Mouse (Mus musculus): Measurements from ENCODE around the gene Arl4c.
"Not testable (repeated sequence)": the region's sequence is repeated elsewhere in the genome, so short reads cannot be mapped to it uniquely, and the experiment has no call there.

Gene Arl4c

DNA sequence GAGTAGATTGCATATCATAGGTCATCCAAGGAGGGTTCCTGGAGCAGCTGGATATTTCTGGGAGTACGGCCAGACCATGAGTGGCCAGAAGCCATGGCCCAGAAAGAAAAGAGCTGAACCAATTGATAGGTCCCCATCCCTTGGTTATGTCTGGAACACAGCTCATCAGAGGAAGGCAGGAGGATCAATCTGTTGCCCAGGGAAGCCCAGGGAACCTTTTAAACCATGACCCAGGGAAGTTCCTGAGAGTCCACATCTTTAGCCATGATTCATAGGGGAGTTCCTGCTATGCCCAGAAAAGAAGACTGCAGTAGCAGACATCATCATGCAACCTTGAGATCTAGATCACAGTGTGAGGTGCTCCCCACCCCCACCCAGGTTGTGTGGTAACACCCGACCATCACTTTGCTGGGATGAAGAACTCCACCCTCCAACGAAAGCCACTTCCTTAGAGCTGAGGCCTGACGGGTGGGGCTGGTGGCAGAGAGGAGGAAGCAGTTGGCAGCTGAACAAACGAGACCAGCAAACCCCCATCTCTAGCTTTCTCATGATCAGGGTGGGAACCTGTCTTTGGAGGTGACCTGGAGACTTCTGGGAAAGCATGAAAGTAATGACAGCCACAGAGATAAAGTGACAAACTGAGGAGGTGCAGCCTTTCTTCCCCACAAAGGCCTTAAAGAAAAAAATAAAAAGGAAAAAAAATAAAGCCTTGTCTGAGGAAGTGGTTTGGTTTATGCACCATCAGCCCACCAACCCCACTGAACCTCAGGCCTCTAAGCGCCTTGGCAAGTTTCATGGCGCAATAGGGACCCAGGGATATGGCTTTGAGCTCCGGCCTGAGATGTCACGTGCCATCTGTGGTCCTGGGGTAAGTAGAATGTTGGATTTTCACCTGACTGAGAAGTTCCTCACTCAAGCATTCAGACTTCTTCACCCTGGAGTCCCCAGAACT lies 47.2 kb downstream of the Arl4c start:
- no peak for DNase-seq

DNA sequence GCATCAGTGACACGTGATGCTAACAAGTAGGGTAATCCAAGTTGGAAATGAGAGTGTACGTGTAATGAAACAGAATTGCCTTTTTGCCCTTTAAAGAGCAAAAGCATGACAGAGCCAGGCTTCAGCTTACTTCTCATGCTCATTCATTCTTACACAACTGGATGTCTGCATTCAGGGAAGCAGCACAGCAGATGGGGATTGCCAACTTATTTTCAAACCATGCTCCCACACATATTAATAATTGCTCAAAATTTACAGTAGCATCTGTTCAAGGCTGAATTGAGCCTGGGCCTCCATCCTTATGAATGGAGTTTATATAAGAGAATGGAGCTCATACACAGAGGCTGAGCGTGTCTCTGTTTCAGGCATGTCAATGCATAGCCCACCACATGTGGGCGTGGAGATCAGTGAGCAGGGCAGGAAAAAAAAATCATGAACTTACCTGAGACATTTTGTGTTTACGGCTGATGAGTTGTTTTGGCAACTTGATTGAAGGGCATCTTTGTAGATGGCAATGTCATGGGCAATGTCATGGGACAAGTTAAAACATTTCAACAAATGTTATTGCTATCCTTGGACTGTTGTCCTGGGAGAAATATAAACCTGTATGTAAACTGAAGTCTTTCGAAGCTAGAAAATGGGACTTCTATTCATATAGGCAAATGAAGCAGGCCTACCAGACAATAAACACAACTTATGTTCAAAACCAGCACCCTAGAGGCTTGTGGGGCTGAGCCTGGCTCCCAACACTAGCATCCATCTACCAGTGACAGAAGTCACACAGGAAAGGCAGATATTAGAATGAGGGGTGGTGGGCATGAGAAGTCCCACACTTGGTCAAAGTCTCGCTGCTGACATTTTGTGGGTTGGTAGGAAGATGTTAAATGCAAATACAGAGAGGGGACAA lies 48.2 kb downstream of the Arl4c start:
- DNase-seq, result no peak

DNA sequence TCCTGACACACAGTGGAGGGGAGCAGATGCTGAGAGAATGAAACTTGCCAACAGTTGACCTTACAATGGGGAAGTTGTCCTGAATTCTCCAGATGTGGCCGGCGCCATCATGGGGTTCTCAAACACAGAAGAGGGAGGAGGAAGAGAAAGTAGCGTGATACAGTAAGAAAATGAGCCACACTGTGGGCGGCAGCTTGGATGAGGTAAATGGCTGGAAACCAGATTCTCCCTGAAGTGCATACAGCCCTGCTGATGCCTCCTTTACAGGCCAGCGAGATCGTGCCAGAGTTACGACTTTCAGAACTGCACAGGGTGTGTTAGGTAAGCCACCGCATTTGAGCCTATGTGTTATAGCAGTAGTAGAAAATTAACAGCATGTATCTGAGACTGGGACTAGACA lies 49.3 kb downstream of the Arl4c start:
- no peak for DNase-seq

DNA sequence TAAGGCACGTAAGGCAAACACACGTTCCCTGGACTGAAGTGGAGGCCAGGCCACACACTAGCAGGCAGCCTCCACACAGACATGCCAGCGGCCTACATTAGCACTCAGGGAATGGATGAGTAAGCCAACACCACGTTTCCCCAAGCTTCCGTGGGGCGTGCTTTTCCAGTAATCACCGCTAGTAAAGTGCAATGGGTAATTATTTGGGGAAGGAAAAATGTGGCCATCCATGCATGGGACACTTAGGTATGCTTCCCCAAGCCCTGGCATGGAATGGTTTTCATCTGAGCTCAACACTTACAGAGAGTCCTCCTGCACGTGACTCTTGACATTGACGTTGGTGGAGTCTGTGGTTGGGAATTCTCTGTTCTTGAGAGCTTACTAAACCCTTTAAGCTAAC lies 50.4 kb downstream of the Arl4c start:
- no peak for DNase-seq

DNA sequence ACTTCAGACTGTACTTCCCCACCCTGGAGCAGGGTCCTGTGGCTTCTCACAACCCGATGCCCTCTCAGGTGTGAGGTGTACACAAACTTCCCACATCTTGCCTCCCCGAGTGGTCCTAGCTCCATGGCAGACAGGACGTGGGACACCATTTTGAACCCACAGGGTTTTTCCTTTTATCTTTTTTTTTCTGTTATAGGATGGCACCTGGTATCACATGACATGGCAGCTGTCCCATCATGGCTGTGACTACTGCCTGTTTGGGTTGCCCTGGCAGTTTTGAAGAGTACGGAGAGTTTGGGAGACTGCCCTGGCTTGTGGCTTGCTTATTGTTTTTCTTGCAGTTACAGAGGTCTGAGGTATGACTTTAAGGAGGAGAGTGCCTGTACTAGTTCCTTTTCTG lies 53.3 kb downstream of the Arl4c start:
- no peak for DNase-seq

DNA sequence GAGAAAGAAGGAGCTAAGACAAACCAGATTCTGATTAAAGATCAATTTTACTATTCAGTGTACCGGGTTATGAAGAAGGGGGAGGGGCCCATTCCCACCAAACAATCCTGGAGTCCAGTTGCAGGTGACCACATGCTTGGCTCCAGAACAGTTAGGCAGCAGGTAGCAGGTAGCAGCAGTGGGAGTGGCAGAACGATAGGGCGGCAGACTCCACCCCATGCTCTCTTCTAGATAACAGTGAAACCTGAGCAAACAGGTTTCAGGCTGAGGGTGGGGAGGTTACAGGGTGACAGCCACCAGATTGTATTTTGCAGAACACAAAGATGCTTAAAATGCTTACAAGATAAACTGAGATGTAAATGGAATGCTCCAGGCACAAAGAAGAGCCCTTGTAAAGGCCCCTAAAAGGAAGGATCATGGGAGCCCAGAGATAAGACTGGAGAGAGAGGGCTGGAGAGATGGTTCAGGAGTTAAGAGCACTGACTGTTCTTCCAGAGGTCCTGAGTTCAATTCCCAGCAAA lies 56.4 kb downstream of the Arl4c start:
- DNase-seq, result no peak

DNA sequence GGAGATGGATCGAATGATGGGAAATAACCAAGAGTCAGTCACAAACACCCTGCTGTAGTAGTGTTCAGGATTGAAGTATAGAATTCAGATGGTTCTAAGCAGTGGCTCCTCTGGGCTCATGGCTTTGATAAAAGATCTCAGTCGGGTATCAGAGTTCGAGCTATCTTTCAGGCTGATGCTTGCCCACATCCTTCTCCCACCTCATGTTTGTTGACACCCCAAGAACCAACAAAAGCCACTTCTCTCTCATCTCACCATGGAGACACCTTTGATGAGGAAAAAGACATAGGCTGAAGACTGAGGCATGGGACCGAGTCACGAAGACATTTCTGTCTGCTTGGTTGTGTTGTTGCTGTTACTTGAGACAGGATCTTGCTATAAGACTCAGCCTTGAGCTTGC lies 57.6 kb downstream of the Arl4c start:
- no peak for DNase-seq

DNA sequence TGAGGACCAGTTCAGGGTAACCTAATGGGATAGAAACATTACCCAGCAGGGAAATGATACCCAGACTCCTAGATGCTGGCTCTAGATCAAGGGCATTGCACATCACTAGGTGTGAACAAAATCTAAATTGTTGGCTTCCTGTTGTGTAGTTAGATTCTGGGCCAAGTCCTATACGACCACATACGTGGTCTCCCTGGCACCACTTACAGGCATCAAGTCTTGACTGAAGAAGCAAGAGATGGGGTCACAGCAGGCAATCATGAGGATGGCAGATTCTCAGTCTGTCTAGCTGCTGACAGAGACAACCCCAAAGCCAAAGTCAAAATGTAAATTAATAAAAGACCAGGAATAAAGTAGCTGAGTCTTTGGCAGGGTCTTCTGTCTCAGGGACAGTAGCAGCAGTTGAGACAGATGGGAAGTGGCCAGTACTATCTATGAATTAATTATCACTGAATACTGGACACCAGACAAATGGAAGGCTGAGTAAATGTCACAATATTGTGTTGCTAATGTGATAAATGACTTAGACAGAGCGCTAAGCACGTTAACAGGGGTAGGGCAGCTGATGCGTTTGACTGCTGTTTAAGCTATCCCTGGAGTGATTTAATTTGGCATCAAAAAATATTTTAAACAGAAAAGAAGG lies 58.7 kb downstream of the Arl4c start:
- no peak for DNase-seq

DNA sequence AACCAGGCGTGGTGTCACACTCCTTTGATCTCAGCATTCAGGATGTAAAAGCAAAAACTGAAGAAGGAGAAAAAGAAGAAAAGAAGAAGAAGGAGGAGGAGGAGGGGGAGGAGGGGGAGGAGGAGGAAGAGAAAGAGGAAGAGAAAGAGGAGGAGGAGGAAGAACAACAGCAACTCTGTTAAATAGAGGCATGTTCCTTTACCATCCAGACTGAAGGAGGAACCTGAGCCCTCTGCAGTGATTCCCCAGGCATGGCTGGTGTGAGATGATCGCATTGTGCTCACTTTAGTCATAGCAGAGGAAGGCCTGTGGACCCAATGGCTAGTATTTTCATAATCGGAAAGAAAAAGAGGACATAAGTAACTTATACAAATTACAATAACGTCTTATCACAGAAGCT lies 59.3 kb downstream of the Arl4c start:
- no peak for DNase-seq

DNA sequence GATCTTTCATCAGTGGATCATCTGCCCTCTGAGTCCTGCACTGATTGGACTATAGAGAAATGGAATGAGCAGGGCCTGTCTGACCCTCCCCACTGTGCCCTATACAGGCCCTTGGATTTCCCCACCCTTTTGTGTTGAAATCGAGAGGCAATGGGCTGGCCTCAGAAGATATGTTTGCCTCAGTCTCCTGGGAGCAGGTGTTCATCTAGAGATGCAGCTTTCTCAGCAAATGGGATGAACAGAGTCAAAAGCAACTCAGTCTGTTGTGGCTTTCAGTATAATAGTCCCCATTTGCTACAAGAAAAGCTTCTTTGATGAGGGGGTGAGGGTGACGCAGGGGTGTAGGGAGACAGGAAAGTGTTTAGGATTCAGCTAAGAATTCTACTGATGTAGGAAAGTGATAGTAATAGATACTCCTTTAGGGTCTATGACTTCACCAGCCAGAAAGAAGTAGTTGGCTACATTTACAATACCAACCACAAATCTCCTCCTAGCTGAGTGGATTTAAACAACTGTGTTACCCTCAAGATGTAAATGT lies 60.3 kb downstream of the Arl4c start:
- no peak for DNase-seq

DNA sequence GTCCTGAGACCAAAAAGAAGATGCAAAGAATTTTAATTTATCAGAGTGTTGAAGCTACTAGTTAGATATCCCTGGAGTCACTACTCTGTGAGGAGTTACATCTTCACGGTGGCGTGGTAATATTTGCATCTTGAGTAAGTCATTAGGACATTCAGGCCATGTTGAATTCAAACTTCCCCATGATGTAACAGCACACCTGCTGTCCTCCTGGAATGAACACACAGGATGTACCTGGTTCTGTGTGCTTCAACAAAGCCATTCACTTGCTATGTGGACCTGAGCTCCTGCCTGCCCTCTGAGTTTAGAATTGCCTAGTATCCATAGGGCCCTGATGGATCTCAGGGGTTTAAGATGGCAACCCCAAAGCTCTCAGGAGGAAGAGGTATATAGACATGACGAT lies 60.8 kb downstream of the Arl4c start:
- no peak for DNase-seq

DNA sequence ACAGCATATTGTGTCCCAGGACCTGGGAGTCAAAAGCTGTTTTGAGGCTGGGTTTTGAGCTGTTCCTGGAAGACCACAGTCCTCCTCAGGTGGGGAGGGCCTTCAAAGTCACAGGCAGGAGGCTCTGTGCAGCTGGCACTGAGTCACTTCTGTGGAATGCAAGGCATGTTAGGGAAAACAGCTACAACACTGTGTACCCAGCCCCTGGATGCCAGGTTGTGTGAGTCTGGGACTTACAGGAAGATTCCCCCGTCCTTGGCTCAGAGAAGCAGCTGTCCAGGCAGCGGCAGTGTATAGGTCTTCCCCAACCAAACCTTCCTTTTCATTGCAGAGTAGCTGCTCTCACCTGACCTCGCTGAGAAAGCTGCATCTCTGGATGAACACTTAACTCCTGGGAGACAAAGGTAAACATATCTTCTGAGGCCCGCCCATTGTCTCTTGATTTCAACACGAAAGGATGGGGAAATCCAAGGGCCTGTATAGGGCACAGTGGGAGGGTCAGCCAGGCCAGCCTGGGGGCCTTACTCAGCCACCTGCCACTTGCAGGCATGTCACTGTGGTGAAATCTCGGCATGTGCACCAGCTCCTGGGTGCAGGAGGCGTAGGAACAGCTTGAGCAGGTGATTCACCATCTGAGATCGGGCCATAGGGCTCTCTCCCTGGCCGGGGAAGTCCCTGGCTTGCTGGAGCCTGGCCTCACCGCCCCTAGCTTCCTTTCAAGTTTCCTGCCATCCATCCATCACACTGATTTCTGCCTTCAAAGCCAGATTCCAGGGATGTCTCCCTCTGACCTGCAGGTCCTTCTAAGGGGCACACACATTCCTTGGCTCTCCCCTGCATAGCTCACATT lies 62.4 kb downstream of the Arl4c start:
- DNase-seq, result no peak

DNA sequence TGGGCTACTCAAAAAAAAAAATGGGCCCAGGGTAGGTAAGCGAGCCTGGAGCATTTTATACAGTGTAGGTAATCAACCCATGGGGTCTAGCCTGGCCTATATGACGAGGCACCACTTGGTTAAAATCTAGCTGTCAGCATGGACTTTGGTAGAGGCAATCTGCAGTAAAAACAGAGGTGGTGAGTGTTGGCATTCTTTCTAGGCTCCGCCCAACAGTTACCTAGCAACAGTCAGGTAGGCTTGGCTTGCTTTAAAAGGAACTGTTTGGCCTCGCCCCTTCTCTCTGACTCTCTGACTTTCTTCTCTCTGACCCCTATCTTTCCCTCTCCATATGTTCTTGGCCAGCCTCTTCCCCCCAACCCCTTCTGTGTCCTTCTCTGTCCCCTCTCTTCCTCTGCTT lies 63.4 kb downstream of the Arl4c start:
- no peak for DNase-seq

DNA sequence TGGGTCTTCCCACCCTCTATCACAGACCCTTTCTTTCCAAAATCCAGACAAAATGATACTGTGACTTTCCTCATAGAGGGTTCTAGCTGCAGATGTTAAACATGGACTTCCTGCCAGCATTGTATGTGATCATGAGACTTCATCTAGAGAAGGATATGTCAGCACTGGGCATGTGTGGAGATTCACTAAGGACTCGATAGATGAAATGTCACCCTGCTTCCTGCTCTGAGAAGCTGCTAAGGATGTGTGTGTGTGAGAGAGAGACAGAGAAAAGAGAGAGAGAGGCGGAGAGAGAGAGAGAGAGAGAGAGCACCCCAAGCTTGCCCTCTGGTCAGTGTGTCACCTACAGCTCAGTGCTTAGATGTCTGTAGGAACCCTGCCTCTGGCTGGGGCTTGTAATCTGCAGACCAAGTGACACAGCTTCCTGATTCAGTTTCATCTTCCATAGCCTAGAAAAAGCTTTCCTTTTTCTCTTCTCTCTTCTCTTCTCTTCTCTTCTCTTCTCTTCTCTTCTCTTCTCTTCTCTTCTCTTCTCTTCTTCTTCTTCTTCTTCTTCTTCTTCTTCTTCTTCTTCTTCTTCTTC lies 65.4 kb downstream of the Arl4c start:
- DNase-seq, result not testable (repeated sequence)

DNA sequence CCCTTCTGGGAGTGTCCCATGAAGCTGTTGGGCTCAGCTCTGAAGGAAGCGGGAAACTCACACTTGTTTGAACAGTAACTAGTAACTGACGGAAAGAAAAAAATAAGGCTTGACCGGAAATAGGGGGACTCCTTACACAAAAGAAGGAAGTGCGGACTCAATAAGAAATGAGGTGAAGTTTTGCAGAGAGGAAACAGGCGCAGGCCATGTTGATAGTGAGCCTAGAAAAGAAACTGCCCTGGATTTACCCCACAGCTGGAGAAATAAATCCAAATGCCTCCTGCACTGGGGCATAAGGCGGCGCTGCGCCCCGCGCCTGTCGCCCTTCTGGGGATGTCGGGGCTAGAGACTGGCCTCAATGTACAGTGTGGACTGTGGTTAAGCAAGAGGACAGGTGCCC lies 66.4 kb downstream of the Arl4c start:
- DNase-seq, result no peak

DNA sequence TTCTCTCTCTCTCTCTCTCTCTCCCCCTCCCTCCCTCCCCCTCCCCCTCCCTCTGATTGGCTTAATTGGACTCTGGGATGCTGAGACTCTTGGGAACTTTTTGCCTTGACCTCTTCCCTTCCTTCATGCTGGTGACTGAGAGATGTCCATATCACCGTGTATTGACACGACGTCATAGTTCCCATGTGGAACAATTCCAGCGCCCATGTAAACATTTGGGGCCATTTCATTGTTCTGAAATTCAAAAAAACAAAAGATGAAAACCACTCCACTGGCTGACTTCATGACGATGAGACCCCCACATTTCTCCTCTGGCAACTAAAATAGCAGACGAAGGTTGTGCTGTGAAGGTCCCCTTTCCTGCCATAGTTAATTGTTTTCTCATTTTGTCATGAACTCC lies 69.2 kb downstream of the Arl4c start:
- DNase-seq, result no peak

DNA sequence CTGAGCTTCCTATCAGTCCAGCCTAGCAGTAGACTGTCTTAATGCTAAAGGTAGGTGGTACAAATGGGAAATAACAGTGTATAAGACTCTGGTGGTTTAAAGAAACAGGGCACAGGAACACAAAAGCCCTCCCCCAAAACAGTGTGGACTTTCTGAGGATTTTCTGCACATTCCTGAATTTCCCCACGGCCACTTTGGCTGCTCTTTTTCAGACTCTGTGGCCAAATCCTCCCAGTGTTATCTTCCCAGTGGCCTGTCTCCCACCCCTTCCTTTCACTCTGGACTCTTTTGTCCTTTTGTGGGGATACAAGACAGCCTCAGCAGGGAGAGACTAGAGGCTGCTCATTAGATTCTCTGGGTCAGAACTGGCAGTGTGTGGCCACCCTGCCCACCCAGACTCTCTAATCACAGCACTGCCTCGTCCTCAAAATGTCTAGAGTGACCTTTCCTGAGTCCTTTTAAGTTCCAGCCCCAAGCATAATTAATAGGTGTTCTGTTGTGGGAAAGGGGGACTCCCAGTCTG lies 72.0 kb downstream of the Arl4c start:
- no peak for DNase-seq

DNA sequence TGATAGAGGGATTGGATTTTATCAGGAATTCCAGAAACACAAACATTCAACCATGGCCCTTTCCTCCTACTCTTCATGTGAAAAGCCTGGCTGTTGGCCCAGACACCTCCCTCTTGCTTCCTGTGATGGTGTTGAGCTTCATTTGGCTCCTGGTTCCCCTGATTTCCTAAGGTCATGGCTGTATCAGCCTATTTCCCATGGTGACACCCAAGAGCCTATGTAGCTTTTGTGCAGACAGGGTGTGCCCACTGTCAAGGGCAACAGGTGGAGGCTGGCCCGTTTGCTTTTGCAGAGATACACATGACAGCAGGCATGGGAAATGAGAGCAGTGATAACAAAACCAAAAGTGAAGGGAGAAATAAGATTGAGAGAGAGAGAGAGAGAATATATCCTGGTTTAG lies 76.8 kb downstream of the Arl4c start:
- no peak for DNase-seq

DNA sequence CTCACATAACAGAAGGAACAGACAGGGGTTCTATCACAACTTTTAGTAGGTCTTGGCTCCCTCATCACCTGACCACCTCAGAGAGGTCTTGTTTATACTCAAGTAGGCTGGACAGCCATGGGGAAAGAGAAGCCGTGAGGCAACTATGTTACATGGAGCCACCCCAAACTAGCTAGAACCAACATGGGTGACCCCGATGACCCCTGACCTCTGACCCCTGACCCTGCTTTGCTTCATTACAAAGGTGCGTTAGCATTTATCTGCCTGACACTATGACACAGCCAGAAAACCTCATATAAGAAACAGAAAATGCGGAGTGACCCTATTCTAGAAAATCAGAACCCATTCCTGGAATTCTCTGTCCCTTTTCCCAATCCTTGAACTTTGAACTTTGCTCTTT lies 77.6 kb downstream of the Arl4c start:
- DNase-seq, result no peak

DNA sequence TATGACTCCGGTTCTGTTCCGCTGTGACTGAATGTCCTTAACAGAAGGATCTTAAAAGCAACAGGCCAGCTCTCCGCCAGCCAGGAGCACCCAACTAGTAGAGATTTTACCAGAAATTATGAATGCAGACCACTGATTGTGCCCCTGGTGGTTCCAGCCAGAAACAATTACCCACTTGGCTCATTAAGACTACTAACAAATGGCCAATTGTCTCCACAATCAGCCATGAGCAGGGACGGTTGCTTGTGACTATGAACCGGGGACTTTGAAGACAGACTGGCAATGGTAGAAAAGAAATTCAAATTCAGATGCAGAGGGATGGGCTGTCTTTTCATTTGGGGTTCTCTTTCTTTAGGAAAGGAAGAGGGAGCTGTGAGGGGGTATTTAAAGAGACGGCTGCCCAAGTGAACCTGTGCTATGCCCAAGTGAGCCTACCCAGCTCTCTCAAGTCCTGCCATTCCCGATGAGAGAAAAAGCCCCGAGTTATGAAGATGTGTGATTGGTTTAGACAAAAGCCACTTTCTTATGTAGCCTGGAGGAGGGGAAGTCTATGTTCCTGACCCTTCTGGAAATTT lies 78.4 kb downstream of the Arl4c start:
- no peak for DNase-seq
